In the genomic region with DNA sequence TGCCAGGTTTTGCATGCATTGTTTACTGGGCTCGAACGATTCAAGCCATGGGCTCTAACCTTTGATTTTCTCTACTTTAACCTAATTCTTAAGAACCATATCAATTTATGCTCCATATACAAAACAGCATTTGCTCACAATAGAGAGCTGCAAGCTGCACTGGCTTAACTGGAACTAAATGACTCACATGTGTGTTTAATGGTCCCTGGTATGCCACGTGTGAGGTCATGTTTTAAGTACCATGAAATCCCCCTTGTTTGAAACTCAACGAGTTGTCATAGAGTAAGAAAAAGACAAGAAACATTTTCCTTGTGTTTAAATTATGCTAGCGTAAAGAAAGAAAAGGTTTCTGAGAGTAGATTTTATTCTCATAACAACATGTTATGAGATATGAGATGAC, we compare ENCODE assay signal across 17 mouse cellular contexts.
"Had no signal": no experiment of that assay in that cellular context is flagged by ENCODE, and none has a peak within 500 bp of the region (broad histone marks: within the 10 kb centered on the region; RNA-seq: fewer than 3 reads in every experiment).

No protein-coding gene starts in this region.

- H3K27me3 ChIP-seq: midbrain, embryonic 12.5 days; neural tube, embryonic 13.5 days; neural tube, embryonic 15.5 days; stomach, embryonic 15.5 days had no signal

- H3K4me1 ChIP-seq: midbrain, embryonic 10.5 days; midbrain, embryonic 12.5 days; neural tube, embryonic 13.5 days; neural tube, embryonic 15.5 days; stomach, embryonic 15.5 days had no signal

- H3K36me3 ChIP-seq: midbrain, embryonic 10.5 days; midbrain, embryonic 12.5 days; neural tube, embryonic 13.5 days; neural tube, embryonic 15.5 days; stomach, embryonic 15.5 days had no signal

- H3K4me3 ChIP-seq: midbrain, embryonic 10.5 days; midbrain, embryonic 12.5 days; myocyte; neural tube, embryonic 13.5 days; neural tube, embryonic 15.5 days; stomach, embryonic 15.5 days had no signal

- DNase-seq: lung, adult 18-20 months; lung, embryonic 14.5 days; lung, postnatal 10 days; lung, postnatal 4 days; midbrain, embryonic 14.5 days; right cerebral cortex, postnatal 14 days; thymus, adult 2 months; thymus, postnatal 25 days; thymus, postnatal 4 days had no signal

- ATAC-seq: midbrain, embryonic 16.5 days had no signal

- H3K27ac ChIP-seq: midbrain, embryonic 10.5 days; midbrain, embryonic 12.5 days; neural tube, embryonic 13.5 days; neural tube, embryonic 15.5 days; stomach, embryonic 15.5 days; stomach, postnatal 0 days had no signal

- H3K9ac ChIP-seq: lung, embryonic 14.5 days; midbrain, embryonic 12.5 days; neural tube, embryonic 13.5 days; neural tube, embryonic 15.5 days; stomach, embryonic 15.5 days had no signal

- H3K9me3 ChIP-seq: midbrain, embryonic 10.5 days; midbrain, embryonic 12.5 days; neural tube, embryonic 13.5 days; neural tube, embryonic 15.5 days; stomach, embryonic 15.5 days had no signal

- H3K4me2 ChIP-seq: lung, embryonic 14.5 days; midbrain, embryonic 12.5 days; neural tube, embryonic 13.5 days; neural tube, embryonic 15.5 days; stomach, embryonic 15.5 days had no signal
